In genomic region chr1:129244292-129244691, GRCm38 (mm10) we compare ENCODE assay signal across 8 mouse cellular contexts. TPM values are rescaled to one million over a fixed set of nuclear protein-coding genes. Genes with fewer than 3 reads are reported as not detected.
DNase-seq lines count a peak whose midpoint lies in the region; ATAC-seq lines count a peak whose summit lies in the region.

No protein-coding gene starts in this region.

- 54% methylated on average over 3 of the region's 3 CpGs for WGBS in heart, embryonic 11.5 days (ENCODE audit: insufficient replicate concordance)

- H3K27ac ChIP-seq in heart, embryonic 11.5 days (ENCODE audit: low read depth, low read length): no peak overlapping the region

- H3K9ac ChIP-seq in heart, embryonic 11.5 days (ENCODE audit: low read depth, low read length): no peak overlapping the region

- no peak overlapping the region for H3K4me3 ChIP-seq in heart, embryonic 11.5 days (ENCODE audit: low read depth, low read length)

- H3K27me3 ChIP-seq in heart, embryonic 11.5 days (ENCODE audit: control insufficient read depth, insufficient read depth, low read length): no peaks in the 10 kb centered on the region

- 0 out of 2 replicates have a peak, but pooled peaks have one; percentile 42 for ATAC-seq in heart, embryonic 11.5 days (replicated peaks; ENCODE audit: insufficient number of reproducible peaks, low FRiP score, low TSS enrichment)
- no peak for ATAC-seq in cerebellum, adult (ENCODE audit: insufficient number of reproducible peaks, low FRiP score, low TSS enrichment)

- DNase-seq in heart, adult 8-10 months (ENCODE audit: low spot score): no peak
- DNase-seq in B cell, adult 2 months: peak; percentile 6 to 8
- DNase-seq in embryo, embryonic 10 days (ENCODE audit: low spot score): peak; percentile 50
- peak; percentile 46 for DNase-seq in kidney, adult 9 months
- DNase-seq in lung, postnatal 14 days: peak; percentile 19
- DNase-seq in natural killer cell, adult 2 months (ENCODE audit: low spot score in 2 of 2): no peak

- H3K4me1 ChIP-seq in heart, embryonic 11.5 days (ENCODE audit: control insufficient read depth, insufficient read depth, low read length): no peaks in the 10 kb centered on the region

- no peak overlapping the region for H3K4me2 ChIP-seq in heart, embryonic 11.5 days

- no peaks in the 10 kb centered on the region for H3K9me3 ChIP-seq in heart, embryonic 11.5 days (replicated peaks; ENCODE audit: control insufficient read depth, low read length)

- H3K36me3 ChIP-seq in heart, embryonic 11.5 days (ENCODE audit: control insufficient read depth, insufficient read depth, low read length): no peaks in the 10 kb centered on the region

RNA-seq across cellular contexts. Expression of gene Thsd7b, which starts 28.8 kb away (rescaled TPM):
- 1.6 and 1.8 TPM in 2 replicates for polyA plus RNA-seq in heart, embryonic 11.5 days (2014; fragmentation: Nextera tagmentation; extraction: Ambion mirVana)
- under 1 TPM in 3 of 4 experiments, not detected in 1; 0.11 to 0.19 (median 0.13) TPM for total RNA-seq in heart, adult 8-10 months (2022)

Comparison
In these comparisons a context has a peak if more than half of its experiments do, and no peak if none do; other contexts are left out.
1. DNase-seq: peak in B cell, adult 2 months (2 of 2), embryo, embryonic 10 days (single experiment), kidney, adult 9 months (single experiment) and lung, postnatal 14 days (single experiment); none in heart, adult 8-10 months (single experiment) and natural killer cell, adult 2 months (0 of 2).